Mouse (Mus musculus): ENCODE data around the gene Add2.

Gene Add2

GRCm38 (mm10) chr6:86133882-86134281, 105.4 kb downstream of the Add2 start:
- no peak for DNase-seq (ENCODE audit: low read depth, low spot score)

GRCm38 (mm10) chr6:86136206-86136605, 107.7 kb downstream of the Add2 start:
- no peak for DNase-seq (ENCODE audit: low read depth, low spot score)

GRCm38 (mm10) chr6:86141284-86141683, 112.8 kb downstream of the Add2 start:
- no peak for DNase-seq (ENCODE audit: low read depth, low spot score)

GRCm38 (mm10) chr6:86141820-86142219, 113.3 kb downstream of the Add2 start:
- peak; percentile 32 for DNase-seq (ENCODE audit: low read depth, low spot score)

GRCm38 (mm10) chr6:86144986-86145385, 116.5 kb downstream of the Add2 start:
- no peak for DNase-seq (ENCODE audit: low read depth, low spot score)

GRCm38 (mm10) chr6:86148518-86148917, 120.0 kb downstream of the Add2 start:
- DNase-seq (ENCODE audit: low read depth, low spot score) = no peak

- no peak for DNase-seq (ENCODE audit: low read depth, low spot score)
Observed at GRCm38 (mm10) chr6:86149001-86149400, 120.5 kb downstream of the Add2 start.

- DNase-seq (ENCODE audit: low read depth, low spot score) = no peak
Observed at GRCm38 (mm10) chr6:86152676-86153075, 124.2 kb downstream of the Add2 start.

- DNase-seq (ENCODE audit: low read depth, low spot score) = peak; percentile 27
Observed at GRCm38 (mm10) chr6:86153436-86153990, 125.0 kb downstream of the Add2 start.

GRCm38 (mm10) chr6:86154006-86154405, 125.5 kb downstream of the Add2 start:
- DNase-seq (ENCODE audit: low read depth, low spot score) = no peak

- no peak for DNase-seq (ENCODE audit: low read depth, low spot score)
Observed at GRCm38 (mm10) chr6:86154481-86154880, 126.0 kb downstream of the Add2 start.

- DNase-seq (ENCODE audit: low read depth, low spot score) = no peak
Observed at GRCm38 (mm10) chr6:86157253-86158234, 129.1 kb downstream of the Add2 start.

GRCm38 (mm10) chr6:86160878-86161277, 132.4 kb downstream of the Add2 start:
- DNase-seq (ENCODE audit: low read depth, low spot score) = no peak

- no peak for DNase-seq (ENCODE audit: low read depth, low spot score)
Observed at GRCm38 (mm10) chr6:86161586-86161985, 133.1 kb downstream of the Add2 start.

- DNase-seq (ENCODE audit: low read depth, low spot score) = no peak
Observed at GRCm38 (mm10) chr6:86164028-86164427, 135.5 kb downstream of the Add2 start.

- no peak for DNase-seq (ENCODE audit: low read depth, low spot score)
Observed at GRCm38 (mm10) chr6:86166426-86166825, 137.9 kb downstream of the Add2 start.

- DNase-seq (ENCODE audit: low read depth, low spot score) = no peak
Observed at GRCm38 (mm10) chr6:86167851-86168250, 139.4 kb downstream of the Add2 start.

GRCm38 (mm10) chr6:86169166-86169565, 140.7 kb downstream of the Add2 start:
- no peak for DNase-seq (ENCODE audit: low read depth, low spot score)

All from telencephalon, adult 2 months (tissue).